Mouse (Mus musculus): ENCODE data around the gene E130114P18Rik. TPM values are rescaled to one million over a fixed set of nuclear protein-coding genes. Genes with fewer than 3 reads are reported as not detected.

E130114P18Rik gene
- polyA plus RNA-seq, 1 experiment = not detected

DNA sequence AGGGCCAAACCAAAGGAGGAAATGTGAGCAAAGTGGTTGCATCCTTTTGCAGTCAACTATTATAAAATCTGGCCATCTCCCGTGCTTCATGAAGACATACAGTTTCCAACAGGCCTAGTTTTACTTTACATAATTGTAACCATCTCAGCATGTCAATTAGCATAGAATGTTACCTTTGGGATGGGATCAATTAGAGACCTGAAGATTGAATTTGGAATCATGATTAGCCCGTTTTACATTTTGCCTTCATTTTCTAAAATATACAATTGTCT, 129.5 kb downstream of the E130114P18Rik start:
- H3K27me3 ChIP-seq (ENCODE audit: control insufficient read depth, insufficient read depth, insufficient read length) = no peaks in the 10 kb centered on the region
- no peaks in the 10 kb centered on the region for H3K79me2 ChIP-seq (ENCODE audit: control insufficient read depth, insufficient read depth)
- H3K4me3 ChIP-seq (ENCODE audit: insufficient read depth, poor library complexity, severe bottlenecking) = no peak overlapping the region
- H3ac ChIP-seq (ENCODE audit: control insufficient read depth, insufficient read length, low read depth) = no peak overlapping the region
- no peaks in the 10 kb centered on the region for H3K79me3 ChIP-seq (ENCODE audit: low read depth)
- no peaks in the 10 kb centered on the region for H3K36me3 ChIP-seq (ENCODE audit: control insufficient read depth, insufficient read depth)
- no peak for TF ChIP-seq FOSL1 (IDR thresholded peaks at IDR 0.05; ENCODE audit: insufficient read depth, low read length, poor library complexity, severe bottlenecking)
- TF ChIP-seq MYOG (IDR thresholded peaks at IDR 0.05; ENCODE audit: control insufficient read depth, extremely low read depth, insufficient read length) = no peak
- TF ChIP-seq CTCF (IDR thresholded peaks at IDR 0.05; ENCODE audit: control insufficient read depth, insufficient read depth, insufficient read length) = no peak
- TF ChIP-seq MYOD1 (IDR thresholded peaks at IDR 0.05; ENCODE audit: control insufficient read depth, insufficient read length, low read depth) = no peak
- TF ChIP-seq USF1 (IDR thresholded peaks at IDR 0.05; ENCODE audit: low read depth) = no peak

DNA sequence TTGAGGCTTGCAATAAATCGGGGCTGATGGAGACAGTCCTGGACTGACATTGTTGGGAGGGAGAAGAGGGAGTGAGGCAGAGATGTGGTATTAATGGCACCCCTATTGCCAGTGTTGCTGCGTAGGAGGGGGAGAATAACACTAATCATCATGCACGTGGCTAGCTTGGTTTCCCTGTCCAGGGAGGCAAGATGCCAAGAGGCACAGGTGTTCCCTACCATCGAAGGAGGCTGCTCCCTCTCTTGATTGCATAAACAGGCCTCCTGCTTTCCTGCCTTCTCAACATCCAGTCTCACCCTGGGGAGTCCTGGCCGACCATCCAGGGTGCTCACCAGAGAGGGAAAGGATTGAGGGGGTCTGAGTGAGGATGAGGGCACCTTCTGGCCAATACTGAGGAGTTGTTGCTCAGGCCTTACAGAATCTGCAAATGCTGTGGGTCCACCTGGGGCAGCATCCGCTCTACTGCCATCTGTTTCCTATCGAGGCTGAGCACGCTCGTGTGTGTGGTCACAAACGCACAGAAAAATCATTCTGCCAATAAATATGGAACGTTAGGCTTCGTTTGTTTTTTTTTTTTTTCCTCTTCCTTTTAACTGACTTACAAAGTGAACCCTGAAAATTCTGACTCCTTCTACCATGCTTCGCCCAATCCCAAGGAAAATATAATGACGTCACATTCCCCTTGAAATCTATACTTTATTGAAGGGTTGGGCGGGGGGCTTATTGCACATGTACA, 130.0 kb downstream of the E130114P18Rik start:
- Histone ChIP-seq H3K79me2 (ENCODE audit: control insufficient read depth, insufficient read depth) (no peaks in the 10 kb centered on the region), H3K4me3 (ENCODE audit: insufficient read depth, poor library complexity, severe bottlenecking) (no peak overlapping the region), H3K27me3 (ENCODE audit: control insufficient read depth, insufficient read depth, insufficient read length) (no peaks in the 10 kb centered on the region), H3ac (ENCODE audit: control insufficient read depth, insufficient read length, low read depth) (no peak overlapping the region), H3K36me3 (ENCODE audit: control insufficient read depth, insufficient read depth) (no peaks in the 10 kb centered on the region), H3K79me3 (ENCODE audit: low read depth) (no peaks in the 10 kb centered on the region)
- TF ChIP-seq MYOD1 (IDR thresholded peaks at IDR 0.05; ENCODE audit: control insufficient read depth, insufficient read length, low read depth) (no peak), FOSL1 (IDR thresholded peaks at IDR 0.05; ENCODE audit: insufficient read depth, low read length, poor library complexity, severe bottlenecking) (no peak), MYOG (IDR thresholded peaks at IDR 0.05; ENCODE audit: control insufficient read depth, extremely low read depth, insufficient read length) (no peak), MAX (IDR thresholded peaks at IDR 0.05) (no peak), CEBPB (IDR thresholded peaks at IDR 0.05; ENCODE audit: low read depth) (no peak), USF1 (IDR thresholded peaks at IDR 0.05; ENCODE audit: low read depth) (no peak), CTCF (IDR thresholded peaks at IDR 0.05; ENCODE audit: control insufficient read depth, insufficient read depth, insufficient read length) (no peak)

DNA sequence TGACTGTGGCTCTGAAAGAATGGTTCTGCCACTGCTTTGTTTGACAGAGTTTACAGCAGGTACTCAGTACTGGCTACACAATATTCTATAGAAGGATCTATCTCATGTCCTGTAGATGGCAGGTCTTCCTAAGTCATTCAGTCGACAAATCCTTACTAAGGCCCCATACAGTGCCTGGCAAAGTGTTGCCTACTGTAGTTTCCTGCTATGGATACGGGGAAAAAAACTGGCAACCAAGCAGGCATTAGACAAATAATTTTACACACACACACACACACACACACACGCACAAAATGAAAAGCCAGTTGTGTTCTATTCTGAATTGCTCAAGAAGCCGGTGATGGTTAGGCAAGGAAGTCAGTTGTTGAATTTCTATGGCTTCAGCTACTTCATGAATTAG, 130.6 kb downstream of the E130114P18Rik start:
- Histone ChIP-seq H3K27me3 (ENCODE audit: control insufficient read depth, insufficient read depth, insufficient read length) (no peaks in the 10 kb centered on the region), H3K36me3 (ENCODE audit: control insufficient read depth, insufficient read depth) (no peaks in the 10 kb centered on the region), H3K79me3 (ENCODE audit: low read depth) (no peaks in the 10 kb centered on the region), H3K4me3 (ENCODE audit: insufficient read depth, poor library complexity, severe bottlenecking) (no peak overlapping the region), H3K79me2 (ENCODE audit: control insufficient read depth, insufficient read depth) (no peaks in the 10 kb centered on the region), H3ac (ENCODE audit: control insufficient read depth, insufficient read length, low read depth) (no peak overlapping the region)
- TF ChIP-seq USF1 (IDR thresholded peaks at IDR 0.05; ENCODE audit: low read depth) (no peak), CTCF (IDR thresholded peaks at IDR 0.05; ENCODE audit: control insufficient read depth, insufficient read depth, insufficient read length) (no peak), MYOG (IDR thresholded peaks at IDR 0.05; ENCODE audit: control insufficient read depth, extremely low read depth, insufficient read length) (no peak), FOSL1 (IDR thresholded peaks at IDR 0.05; ENCODE audit: insufficient read depth, low read length, poor library complexity, severe bottlenecking) (no peak), MYOD1 (IDR thresholded peaks at IDR 0.05; ENCODE audit: control insufficient read depth, insufficient read length, low read depth) (no peak), MAX (IDR thresholded peaks at IDR 0.05) (no peak), CEBPB (IDR thresholded peaks at IDR 0.05; ENCODE audit: low read depth) (no peak)

DNA sequence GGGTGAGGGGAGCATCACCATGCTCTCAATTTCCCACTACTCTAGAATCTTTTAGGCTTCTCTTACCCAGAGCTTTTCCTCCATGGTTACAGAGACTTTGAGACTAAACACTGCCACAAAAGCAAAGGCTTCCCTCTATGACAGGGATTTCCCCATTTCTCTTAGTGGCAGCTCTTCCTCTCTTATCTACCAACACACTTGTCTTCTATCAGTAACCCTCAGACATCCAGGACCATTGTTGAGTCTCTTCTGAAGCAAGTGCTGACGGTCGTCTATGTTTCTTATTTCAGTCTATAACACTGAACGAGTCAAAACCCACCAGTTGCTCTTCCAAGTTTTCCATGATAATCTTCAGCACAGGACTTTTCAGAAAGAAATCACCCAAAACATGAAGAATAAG, 137.5 kb downstream of the E130114P18Rik start:
- no peak overlapping the region for H3ac ChIP-seq (ENCODE audit: control insufficient read depth, insufficient read length, low read depth)
- no peaks in the 10 kb centered on the region for H3K79me3 ChIP-seq (ENCODE audit: low read depth)
- H3K4me3 ChIP-seq (ENCODE audit: insufficient read depth, poor library complexity, severe bottlenecking) = no peak overlapping the region
- TF ChIP-seq USF1 (IDR thresholded peaks at IDR 0.05; ENCODE audit: low read depth) (no peak), MYOG (IDR thresholded peaks at IDR 0.05; ENCODE audit: control insufficient read depth, extremely low read depth, insufficient read length) (no peak), FOSL1 (IDR thresholded peaks at IDR 0.05; ENCODE audit: insufficient read depth, low read length, poor library complexity, severe bottlenecking) (no peak), CEBPB (IDR thresholded peaks at IDR 0.05; ENCODE audit: low read depth) (no peak), MYOD1 (IDR thresholded peaks at IDR 0.05; ENCODE audit: control insufficient read depth, insufficient read length, low read depth) (no peak)
- no peaks in the 10 kb centered on the region for H3K27me3 ChIP-seq (ENCODE audit: control insufficient read depth, insufficient read depth, insufficient read length)
- H3K79me2 ChIP-seq (ENCODE audit: control insufficient read depth, insufficient read depth) = no peaks in the 10 kb centered on the region
- H3K36me3 ChIP-seq (ENCODE audit: control insufficient read depth, insufficient read depth) = no peaks in the 10 kb centered on the region

DNA sequence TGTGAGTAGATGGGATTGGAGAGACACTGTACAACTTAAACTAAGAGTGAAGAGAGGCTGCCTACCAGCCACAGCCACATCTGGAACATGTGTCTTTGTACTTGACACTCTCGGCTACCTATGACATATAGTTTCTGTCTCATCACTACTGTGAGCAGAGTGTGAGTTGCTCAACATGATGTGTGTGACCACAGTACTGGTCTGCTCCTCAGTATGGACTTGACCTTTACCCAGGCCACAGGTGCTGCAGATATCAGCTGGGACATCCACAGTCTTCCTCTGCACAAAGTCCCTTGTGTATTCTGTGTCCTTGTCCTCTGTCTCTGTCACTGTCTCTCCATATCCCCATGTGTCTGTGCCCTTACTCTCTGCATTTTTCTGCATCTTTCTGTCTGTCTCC, 141.3 kb downstream of the E130114P18Rik start:
- no peak overlapping the region for H3ac ChIP-seq (ENCODE audit: control insufficient read depth, insufficient read length, low read depth)
- no peaks in the 10 kb centered on the region for H3K79me2 ChIP-seq (ENCODE audit: control insufficient read depth, insufficient read depth)
- no peak overlapping the region for H3K4me3 ChIP-seq (ENCODE audit: insufficient read depth, poor library complexity, severe bottlenecking)
- no peaks in the 10 kb centered on the region for H3K27me3 ChIP-seq (ENCODE audit: control insufficient read depth, insufficient read depth, insufficient read length)
- no peaks in the 10 kb centered on the region for H3K79me3 ChIP-seq (ENCODE audit: low read depth)
- TF ChIP-seq MYOD1 (IDR thresholded peaks at IDR 0.05; ENCODE audit: control insufficient read depth, insufficient read length, low read depth) (no peak), USF1 (IDR thresholded peaks at IDR 0.05; ENCODE audit: low read depth) (no peak), FOSL1 (IDR thresholded peaks at IDR 0.05; ENCODE audit: insufficient read depth, low read length, poor library complexity, severe bottlenecking) (no peak), CTCF (IDR thresholded peaks at IDR 0.05; ENCODE audit: control insufficient read depth, insufficient read depth, insufficient read length) (no peak), MAX (IDR thresholded peaks at IDR 0.05) (no peak), MYOG (IDR thresholded peaks at IDR 0.05; ENCODE audit: control insufficient read depth, extremely low read depth, insufficient read length) (no peak), CEBPB (IDR thresholded peaks at IDR 0.05; ENCODE audit: low read depth) (no peak)
- no peaks in the 10 kb centered on the region for H3K36me3 ChIP-seq (ENCODE audit: control insufficient read depth, insufficient read depth)

All from C2C12 (cell line).